Mouse (Mus musculus) erythroid progenitor cell, adult 5-6 weeks (primary cell): Measurements from ENCODE around the gene Ddx39. TPM values are rescaled to one million over a fixed set of nuclear protein-coding genes. Genes with fewer than 3 reads are reported as not detected.

Experiments used
- ATAC-seq: replicated peaks from 2 replicates; pipeline ENCODE4 v1.8.0; 2016; ENCODE audit warnings: moderate number of reproducible peaks, mild to moderate bottlenecking, moderate TSS enrichment, inconsistent platforms; ENCODE audit not compliant: poor library complexity, low FRiP score, severe bottlenecking
- total RNA-seq, 2 experiments: library from RNA; stranded (forward) in 1 of 2; stranded (reverse) in 1 of 2; fragments of 150-400 nt in 1 of 2; fragments of 186-747, 209-891 nt in 1 of 2; gene quantifications; 2 replicates each; pipeline versions ENCODE4 v1.2.3 to v1.2.4; 2015 to 2017; ENCODE audit warnings: low replicate concordance in 2 of 2

Ddx39 gene
- total RNA-seq, 2 experiments from 2014 or later = 47.4 to 90.1 TPM

GRCm38 (mm10) chr8:83758298-83758697, 43.3 kb downstream of the Ddx39 start:
- no peak for ATAC-seq

GRCm38 (mm10) chr8:83759231-83759759, 44.3 kb downstream of the Ddx39 start:
- ATAC-seq = no peak

- ATAC-seq = no peak
Observed at GRCm38 (mm10) chr8:83764116-83764515, 49.1 kb downstream of the Ddx39 start.

- ATAC-seq = no peak
Observed at GRCm38 (mm10) chr8:83764717-83765116, 49.7 kb downstream of the Ddx39 start.

GRCm38 (mm10) chr8:83765663-83766062, 50.7 kb downstream of the Ddx39 start:
- no peak for ATAC-seq

GRCm38 (mm10) chr8:83767442-83767841, 52.5 kb downstream of the Ddx39 start:
- ATAC-seq = no peak

- no peak for ATAC-seq
Observed at GRCm38 (mm10) chr8:83768526-83768925, 53.5 kb downstream of the Ddx39 start.

GRCm38 (mm10) chr8:83769720-83770119, 54.7 kb downstream of the Ddx39 start:
- no peak for ATAC-seq

GRCm38 (mm10) chr8:83770669-83771068, 55.7 kb downstream of the Ddx39 start:
- ATAC-seq = no peak

- ATAC-seq = no peak
Observed at GRCm38 (mm10) chr8:83771791-83772190, 56.8 kb downstream of the Ddx39 start.

GRCm38 (mm10) chr8:83772701-83773451, 57.9 kb downstream of the Ddx39 start:
- 0 out of 2 replicates have a peak, but pooled peaks have one; percentile 58 for ATAC-seq

GRCm38 (mm10) chr8:83773452-83773846, 58.5 kb downstream of the Ddx39 start:
- no peak for ATAC-seq

GRCm38 (mm10) chr8:83774221-83774620, 59.2 kb downstream of the Ddx39 start:
- no peak for ATAC-seq

Other genes starting within 250 kb of the Ddx39 start
- not detected in 2 replicates for gene Olfr370, start 179.4 kb upstream of the Ddx39 start, total RNA-seq (2015; ENCODE audit: low replicate concordance)
- not detected in 2 replicates for gene Olfr370, start 179.4 kb upstream of the Ddx39 start, total RNA-seq (2017; ENCODE audit: low replicate concordance)
- 90.1 and 119 TPM in 2 replicates for gene Ndufb7, start 148.5 kb upstream of the Ddx39 start, total RNA-seq (2015; ENCODE audit: low replicate concordance)
- gene Ndufb7, start 148.5 kb upstream of the Ddx39 start, total RNA-seq (2017; ENCODE audit: low replicate concordance) = 75.9 and 125 TPM in 2 replicates
- 292 and 301 TPM in 2 replicates for gene Tecr, start 107.2 kb upstream of the Ddx39 start, total RNA-seq (2015; ENCODE audit: low replicate concordance)
- gene Tecr, start 107.2 kb upstream of the Ddx39 start, total RNA-seq (2017; ENCODE audit: low replicate concordance) = 92.2 and 190 TPM in 2 replicates
- gene Dnajb1, start 107.0 kb upstream of the Ddx39 start, total RNA-seq (2015; ENCODE audit: low replicate concordance) = 56.2 and 59.5 TPM in 2 replicates
- 58.9 and 62.4 TPM in 2 replicates for gene Dnajb1, start 107.0 kb upstream of the Ddx39 start, total RNA-seq (2017; ENCODE audit: low replicate concordance)
- 2.9 and 5.9 TPM in 2 replicates for gene Gipc1, start 62.5 kb upstream of the Ddx39 start, total RNA-seq (2015; ENCODE audit: low replicate concordance)
- 9.3 and 12.5 TPM in 2 replicates for gene Gipc1, start 62.5 kb upstream of the Ddx39 start, total RNA-seq (2017; ENCODE audit: low replicate concordance)
- not detected in 2 replicates for gene Ptger1, start 48.5 kb upstream of the Ddx39 start, total RNA-seq (2015; ENCODE audit: low replicate concordance)
- gene Ptger1, start 48.5 kb upstream of the Ddx39 start, total RNA-seq (2017; ENCODE audit: low replicate concordance) = 0.13 TPM in 1 of 2 replicates, not detected in the other
- 12.6 and 25.9 TPM in 2 replicates for gene Pkn1, start 16.0 kb upstream of the Ddx39 start, total RNA-seq (2015; ENCODE audit: low replicate concordance)
- gene Pkn1, start 16.0 kb upstream of the Ddx39 start, total RNA-seq (2017; ENCODE audit: low replicate concordance) = 9.2 and 11.0 TPM in 2 replicates
- gene Adgre5, start 26.1 kb downstream of the Ddx39 start, total RNA-seq (2015; ENCODE audit: low replicate concordance) = 34.8 and 54.8 TPM in 2 replicates
- gene Adgre5, start 26.1 kb downstream of the Ddx39 start, total RNA-seq (2017; ENCODE audit: low replicate concordance) = 28.8 and 29.0 TPM in 2 replicates
- gene Adgrl1, start 184.9 kb downstream of the Ddx39 start, total RNA-seq (2015; ENCODE audit: low replicate concordance) = 0.84 and 7.6 TPM in 2 replicates
- gene Adgrl1, start 184.9 kb downstream of the Ddx39 start, total RNA-seq (2017; ENCODE audit: low replicate concordance) = 0.26 and 0.30 TPM in 2 replicates
- not detected in 2 replicates for gene Gm10644, start 240.0 kb downstream of the Ddx39 start, total RNA-seq (2015; ENCODE audit: low replicate concordance)
- 1.0 TPM in 1 of 2 replicates, not detected in the other for gene Gm10644, start 240.0 kb downstream of the Ddx39 start, total RNA-seq (2017; ENCODE audit: low replicate concordance)
- gene Asf1b, start 240.3 kb downstream of the Ddx39 start, total RNA-seq (2015; ENCODE audit: low replicate concordance) = 188 and 195 TPM in 2 replicates
- gene Asf1b, start 240.3 kb downstream of the Ddx39 start, total RNA-seq (2017; ENCODE audit: low replicate concordance) = 120 and 123 TPM in 2 replicates